Mouse (Mus musculus) liver (tissue): ENCODE results near the gene Ces2g.

Experiments
- DNase-seq: peaks from one replicate; pipeline ENCODE4 v3.0.0-alpha.2; 2020; ENCODE audit warnings: mixed read lengths

Ces2g gene

DNA sequence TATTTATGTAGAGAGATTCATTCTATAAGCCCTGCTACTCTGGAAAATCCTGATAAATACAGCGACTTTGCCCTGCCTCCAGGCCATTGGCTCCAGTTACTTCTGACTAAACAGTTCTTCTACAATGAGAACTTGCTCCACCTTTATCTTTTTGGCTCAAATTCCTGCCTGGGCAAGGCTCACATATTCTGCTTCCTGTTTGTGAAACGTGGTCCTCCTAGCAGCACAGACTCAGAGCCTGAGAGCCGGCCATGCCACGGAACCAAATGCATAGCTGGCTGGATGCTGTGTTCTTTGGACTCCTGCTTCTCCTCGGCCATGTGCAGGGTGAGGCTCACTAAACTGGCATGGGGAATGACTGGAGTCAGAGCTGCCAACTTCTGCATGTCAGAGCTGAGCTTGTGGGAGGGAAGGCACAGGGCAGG lies at the start of gene Ces2g:
Ces2g (plus strand) TSS at position 182 of the 425 bp plus-strand sequence.
- peak; percentile 39 for DNase-seq

DNA sequence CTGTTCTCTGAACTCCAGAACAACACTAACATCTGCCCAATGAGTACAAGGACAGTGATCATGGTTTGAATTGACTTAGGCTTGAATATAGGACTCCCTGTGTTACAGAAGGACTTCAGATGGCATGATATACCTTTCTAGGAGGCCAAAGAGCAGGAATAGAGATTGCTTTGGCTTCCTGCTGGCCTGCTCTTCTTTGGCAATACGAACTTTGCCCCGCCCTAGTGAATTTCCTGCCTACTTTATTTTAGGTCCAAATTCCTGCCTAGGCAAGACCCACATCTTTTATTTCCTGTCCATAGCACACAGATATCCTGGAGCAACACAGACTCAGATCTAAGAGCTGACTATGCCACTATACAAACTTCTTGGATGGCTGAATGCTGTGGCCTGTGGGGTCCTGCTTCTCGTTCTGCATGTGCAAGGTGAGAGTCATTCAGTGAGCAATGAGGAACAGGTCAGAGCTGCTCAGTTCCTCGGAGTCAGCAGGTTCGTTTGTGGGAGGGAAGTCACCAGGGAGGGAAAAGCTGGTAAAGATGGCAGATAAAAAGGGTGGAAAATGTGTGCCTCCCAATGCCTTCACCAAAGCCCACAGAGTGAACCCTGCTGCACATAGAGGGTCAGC lies 35.4 kb upstream of the Ces2g start, which contains the start of gene Ces2e:
Ces2e (plus strand) TSS at position 289 of the 625 bp plus-strand sequence.
- no peak for DNase-seq

GRCm38 (mm10) chr8:104927301-104927700 lies 34.2 kb upstream of the Ces2g start:
- no peak for DNase-seq

GRCm38 (mm10) chr8:104944665-104945064 lies 16.9 kb upstream of the Ces2g start:
- DNase-seq, result no peak

DNA sequence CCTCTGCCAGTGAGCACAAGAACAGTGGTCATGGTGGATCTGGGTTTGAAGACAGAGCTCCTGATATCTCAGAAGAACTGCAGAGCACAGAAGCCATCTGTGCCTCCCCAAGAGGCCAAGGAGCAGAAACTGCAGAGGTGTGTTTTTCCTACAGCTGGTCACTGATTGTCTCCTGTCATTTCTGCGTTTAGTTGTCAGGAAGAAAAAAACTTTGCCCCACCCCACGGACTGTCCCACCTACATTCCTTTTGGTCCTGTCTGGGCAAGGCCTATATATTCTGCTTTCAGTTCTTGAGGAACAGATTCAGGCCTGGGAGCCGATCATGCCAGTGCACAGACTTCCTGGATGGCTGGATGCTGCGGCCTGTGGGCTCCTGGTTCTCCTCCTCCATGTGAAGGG lies 14.5 kb upstream of the Ces2g start, which contains the start of gene Ces2f:
Ces2f (plus strand) TSS at position 301 of the 400 bp plus-strand sequence.
- DNase-seq, result no peak

GRCm38 (mm10) chr8:104949031-104949430 lies 12.5 kb upstream of the Ces2g start:
- no peak for DNase-seq

GRCm38 (mm10) chr8:104962229-104962901 lies 847 bp downstream of the Ces2g start:
- peak; percentile 65 for DNase-seq

DNA sequence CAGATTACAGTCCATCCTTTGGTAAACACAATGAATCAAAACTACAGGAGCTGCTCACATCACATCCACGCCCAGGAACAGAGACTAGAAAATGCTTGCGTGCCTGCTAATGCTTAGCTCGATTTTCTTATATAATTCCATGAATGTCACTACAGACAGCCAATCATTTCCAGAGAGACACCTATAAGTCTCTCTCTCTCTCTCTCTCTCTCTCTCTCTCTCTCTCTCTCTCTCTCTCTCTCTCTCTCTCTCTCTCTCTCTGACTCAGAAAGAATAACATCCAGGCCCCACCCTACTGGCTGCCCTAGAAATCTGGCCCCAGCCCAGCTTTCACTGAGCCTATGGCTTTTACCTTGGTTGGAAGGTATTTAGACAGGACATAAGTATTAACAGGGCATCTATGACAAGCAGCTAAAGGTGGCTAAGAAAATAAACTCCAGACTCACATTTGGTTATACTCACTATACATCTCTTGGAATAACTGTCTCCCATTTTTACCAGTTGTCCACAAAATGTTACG lies 1.9 kb downstream of the Ces2g start:
- DNase-seq, result peak; percentile 23

DNA sequence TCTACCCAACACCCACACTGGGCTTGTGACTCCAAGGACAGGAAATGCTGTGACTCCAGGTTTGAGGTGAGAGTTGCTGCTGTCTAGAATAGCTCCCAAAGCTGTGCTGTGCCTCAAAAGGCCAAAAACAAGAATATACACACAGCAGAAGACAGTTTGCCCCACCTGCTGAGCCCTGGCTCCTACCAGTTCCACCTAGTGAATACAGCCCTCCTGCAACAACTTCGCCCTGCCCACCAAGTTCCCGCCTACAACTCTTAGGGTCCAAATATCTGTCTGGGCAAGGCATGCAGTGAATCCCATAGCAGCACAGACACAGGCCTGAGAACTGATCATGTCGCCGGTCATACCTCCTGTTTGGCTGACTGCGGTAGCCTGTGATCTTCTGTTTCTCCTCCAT lies 22.6 kb downstream of the Ces2g start:
- DNase-seq, result no peak

- DNase-seq, result no peak
Measured at GRCm38 (mm10) chr8:104984942-104985341, 23.4 kb downstream of the Ces2g start.

DNA sequence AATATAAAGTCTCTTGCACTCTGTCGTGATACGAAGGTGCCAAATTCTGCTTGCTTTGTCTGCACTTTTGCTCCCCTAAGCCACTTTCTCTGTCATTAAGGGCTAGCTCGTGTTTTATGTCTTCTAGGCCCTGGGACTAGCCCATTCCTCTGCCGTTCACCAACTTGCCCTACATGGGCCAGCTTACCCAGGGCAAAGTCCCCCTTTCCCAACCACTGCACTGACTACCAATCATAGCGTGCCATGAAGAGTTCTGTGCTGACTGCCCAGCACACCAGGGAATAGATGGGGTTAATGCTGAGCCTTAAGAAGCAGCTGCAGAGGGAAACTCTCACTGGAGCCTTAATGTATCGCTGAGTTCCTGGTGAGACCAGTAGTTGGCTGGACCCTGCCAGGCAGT lies 36.7 kb downstream of the Ces2g start:
- DNase-seq, result no peak

DNA sequence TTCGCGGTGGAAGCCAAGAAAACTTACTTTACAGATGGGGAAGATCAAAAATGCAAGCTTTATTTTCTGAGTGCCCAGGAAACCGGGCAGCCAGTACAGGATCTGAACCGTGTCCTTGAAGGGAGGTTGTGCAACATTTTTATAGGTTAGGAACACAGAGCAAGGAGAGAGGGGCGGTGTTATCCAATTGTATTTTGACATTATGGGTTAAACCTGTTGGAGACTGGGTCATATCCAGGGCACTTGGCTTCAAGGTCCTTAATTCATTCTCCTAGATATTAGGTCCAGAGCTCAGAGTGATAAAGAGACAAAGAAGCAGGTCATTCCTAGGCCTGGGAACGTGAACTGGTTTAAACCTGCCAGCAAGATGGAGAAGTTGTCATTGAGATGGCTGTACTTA lies 37.7 kb downstream of the Ces2g start:
- no peak for DNase-seq

DNA sequence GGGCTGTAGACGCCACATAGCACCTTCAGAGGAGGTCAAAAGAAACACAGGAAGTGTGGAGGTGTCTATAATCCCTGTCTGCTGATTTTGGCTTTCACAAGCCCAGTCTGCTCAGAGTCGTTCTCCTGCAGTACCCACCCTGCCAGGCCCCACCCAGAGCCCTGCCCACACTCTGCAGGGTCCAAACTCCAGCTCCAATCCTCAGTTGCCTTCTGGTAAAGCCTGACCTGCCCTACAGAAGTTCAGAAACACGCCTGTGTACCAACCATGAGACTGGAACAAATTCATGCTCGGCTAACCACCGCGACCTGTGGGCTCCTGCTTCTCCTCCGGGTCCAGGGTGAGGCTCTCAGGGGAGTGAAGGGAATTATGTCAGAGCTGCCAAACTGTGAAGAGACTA lies 39.1 kb downstream of the Ces2g start, which contains the start of gene Ces2h:
Ces2h (plus strand) TSS at position 268 of the 400 bp plus-strand sequence.
- peak; percentile 6 for DNase-seq

- no peak for DNase-seq
Measured at GRCm38 (mm10) chr8:105010000-105010399, 48.5 kb downstream of the Ces2g start.

GRCm38 (mm10) chr8:105011136-105011535 lies 49.6 kb downstream of the Ces2g start:
- no peak for DNase-seq

- DNase-seq, result no peak
Measured at GRCm38 (mm10) chr8:105014391-105014790, 52.9 kb downstream of the Ces2g start.
